Mouse (Mus musculus) embryo, embryonic 11 days (tissue): ENCODE measurements around the gene Isg20l2.

ENCODE experiments used
- DNase-seq: peaks from one replicate; pipeline ENCODE4 v3.0.0-alpha.2; 2015

Gene Isg20l2

DNA sequence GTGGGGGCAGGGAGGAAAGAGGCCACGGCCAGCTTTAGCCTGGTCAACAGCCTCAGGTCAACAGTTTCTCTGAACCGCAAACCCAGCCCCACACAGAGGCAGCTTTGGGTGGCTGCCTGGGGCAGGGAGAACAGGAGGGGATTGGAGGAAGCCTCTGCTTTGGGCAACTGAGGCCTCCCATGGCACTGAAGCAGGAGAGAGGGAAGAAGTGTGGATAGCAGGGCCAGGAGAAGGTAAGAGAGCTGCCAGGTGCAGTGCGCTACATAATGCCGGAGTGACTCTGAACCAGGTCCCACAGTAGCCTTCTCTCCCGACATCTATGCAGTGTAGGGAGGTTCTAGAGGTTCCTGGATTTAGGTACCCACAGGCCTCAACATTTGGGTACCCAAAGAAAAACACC lies 50.6 kb downstream of the Isg20l2 start:
- no peak for DNase-seq

DNA sequence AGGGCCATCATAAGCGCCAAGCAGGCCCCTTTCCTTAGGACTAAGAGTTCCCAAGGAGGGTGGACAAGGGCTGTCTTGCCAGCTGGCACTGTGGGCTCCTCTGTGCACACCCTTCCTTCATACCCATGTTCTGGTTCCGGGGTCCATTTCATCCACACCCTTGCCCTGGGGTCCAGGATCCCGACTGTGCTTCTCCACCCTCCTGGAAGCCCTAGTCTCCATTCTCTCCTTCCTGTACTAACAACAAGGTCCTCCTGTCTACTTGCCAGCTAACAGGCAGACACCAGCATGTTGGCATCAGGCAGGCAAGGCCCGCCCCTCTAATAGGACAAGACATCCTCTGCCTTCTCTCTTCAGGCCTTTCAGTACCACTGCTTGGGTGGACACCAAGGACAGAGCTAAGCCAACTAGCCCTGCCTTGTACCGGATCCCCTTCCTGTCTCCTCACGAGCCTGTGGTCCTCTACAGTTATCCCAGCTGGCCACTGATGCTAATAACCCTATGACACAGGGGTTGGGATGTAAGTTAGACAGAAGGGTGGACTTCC lies 51.2 kb downstream of the Isg20l2 start:
- no peak for DNase-seq

DNA sequence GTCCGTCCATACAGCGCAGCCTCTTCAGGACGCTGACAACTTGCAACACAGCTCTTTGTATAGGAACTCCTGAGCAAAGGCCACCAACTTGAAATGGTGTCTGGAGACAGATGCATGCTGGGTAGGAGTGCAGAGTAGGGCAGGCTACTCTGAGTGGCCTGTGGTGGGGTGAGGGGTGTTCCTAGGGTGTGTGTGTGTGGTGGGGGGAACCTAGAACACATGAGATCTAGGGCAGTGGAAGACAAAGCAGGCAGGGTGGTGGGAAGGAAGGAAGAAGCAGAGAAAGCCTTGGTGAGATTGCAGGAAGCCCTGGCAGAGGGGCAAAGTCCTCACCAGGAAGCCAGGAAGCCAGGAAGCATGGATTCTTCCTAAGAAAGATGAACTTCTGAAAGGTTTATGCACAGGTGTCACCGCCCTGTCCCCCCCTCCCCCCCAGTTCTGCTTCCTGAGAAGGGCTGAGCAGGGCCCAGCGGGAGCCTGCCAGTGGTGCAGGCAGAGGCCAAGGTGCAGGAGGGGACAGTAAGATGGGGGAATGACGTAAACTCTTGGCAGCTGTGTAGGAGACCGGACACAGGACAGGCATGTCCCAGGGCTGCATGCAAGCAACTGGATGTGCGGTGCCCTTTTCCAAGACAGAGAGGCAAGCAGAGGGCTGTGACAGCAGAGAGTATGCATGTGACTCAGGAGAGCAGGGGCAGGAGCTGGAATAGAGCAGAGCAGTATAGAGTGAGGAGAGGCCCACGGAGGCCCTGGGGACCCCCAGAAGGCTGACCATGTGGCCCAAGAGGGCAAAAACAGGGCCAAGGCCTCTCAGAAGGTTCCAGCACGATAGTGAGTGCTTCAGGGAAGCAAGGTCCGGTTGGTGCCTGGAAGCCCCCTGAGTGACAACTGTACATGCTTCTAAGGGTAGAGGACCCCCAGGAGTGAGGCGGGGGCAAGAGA lies 52.1 kb downstream of the Isg20l2 start:
- DNase-seq, result peak; percentile 39

DNA sequence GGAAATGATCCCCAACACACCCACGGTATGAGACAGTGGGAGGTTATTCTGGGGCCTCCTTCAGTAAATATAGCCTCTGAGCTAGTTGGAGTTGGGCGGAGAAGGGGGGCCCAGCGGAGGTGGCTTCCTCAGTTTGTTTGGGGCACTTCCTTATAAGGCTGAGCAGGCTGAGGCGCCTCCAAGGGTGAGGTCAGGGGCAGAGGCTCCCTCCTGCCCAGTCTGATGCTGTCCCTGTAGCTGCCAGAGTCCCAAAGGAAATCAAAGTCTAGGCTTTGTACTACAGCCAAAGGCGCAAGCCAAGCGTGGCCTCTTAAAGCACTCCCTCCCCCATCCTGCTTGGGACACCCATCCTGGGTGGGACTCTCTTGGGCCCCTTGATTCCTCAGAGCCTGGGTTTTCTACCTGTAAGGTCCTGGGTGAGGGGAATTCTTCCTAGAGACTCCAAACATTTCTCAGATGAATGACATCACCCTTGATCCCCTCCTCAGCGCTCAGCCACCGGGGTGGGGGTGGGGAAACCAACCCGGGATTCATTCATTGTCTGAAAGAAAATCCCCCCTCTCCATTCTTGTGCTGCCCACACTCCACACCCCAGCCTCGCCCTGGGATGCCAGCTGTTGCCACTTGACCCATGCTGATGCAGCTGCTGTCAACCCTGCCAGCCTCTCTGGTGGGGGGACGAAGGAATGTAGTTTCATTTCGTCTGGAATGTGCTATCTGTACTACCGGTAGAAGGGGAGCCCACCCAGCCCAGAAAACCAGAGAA lies 52.9 kb downstream of the Isg20l2 start:
- peak; percentile 72 for DNase-seq

DNA sequence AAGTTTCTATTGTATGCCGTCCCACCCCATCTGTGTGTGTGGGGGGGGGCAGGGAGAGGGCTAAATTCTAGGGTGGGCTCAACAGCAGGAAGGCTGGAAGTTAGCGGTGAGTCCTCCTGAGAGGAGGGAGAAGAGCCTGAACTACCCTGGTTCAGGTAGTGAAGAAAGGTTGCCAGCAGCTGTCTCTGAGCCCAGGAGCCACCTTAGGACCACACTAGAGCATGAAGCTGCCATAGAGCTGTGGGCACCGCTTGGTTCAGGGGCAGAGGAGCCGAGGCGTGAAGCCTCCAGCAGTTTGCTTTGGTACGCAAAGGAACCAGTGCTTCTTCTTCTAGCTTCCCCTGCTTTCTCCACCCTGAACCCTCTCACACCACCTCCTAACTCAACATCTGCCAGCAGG lies 53.5 kb downstream of the Isg20l2 start:
- DNase-seq, result no peak

DNA sequence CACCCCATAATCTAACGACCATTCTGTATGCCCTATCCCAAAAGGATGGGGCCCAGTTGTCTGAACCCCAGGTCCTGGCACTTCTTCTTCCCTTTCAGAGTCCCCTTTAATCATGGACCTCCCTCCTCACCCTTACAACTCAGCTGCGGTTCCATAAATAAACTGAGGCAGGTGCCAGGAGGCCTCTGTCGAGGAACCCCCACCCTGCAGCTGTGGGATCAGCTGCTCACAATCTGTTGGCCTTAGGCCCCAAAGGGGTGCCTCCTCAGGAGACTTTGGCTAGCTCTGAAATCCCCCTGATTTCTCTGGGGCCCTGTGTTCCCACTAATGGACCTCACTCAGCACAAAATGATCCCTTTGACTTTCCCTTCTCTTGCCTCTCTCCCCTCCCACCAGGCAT lies 54.0 kb downstream of the Isg20l2 start:
- DNase-seq, result no peak

DNA sequence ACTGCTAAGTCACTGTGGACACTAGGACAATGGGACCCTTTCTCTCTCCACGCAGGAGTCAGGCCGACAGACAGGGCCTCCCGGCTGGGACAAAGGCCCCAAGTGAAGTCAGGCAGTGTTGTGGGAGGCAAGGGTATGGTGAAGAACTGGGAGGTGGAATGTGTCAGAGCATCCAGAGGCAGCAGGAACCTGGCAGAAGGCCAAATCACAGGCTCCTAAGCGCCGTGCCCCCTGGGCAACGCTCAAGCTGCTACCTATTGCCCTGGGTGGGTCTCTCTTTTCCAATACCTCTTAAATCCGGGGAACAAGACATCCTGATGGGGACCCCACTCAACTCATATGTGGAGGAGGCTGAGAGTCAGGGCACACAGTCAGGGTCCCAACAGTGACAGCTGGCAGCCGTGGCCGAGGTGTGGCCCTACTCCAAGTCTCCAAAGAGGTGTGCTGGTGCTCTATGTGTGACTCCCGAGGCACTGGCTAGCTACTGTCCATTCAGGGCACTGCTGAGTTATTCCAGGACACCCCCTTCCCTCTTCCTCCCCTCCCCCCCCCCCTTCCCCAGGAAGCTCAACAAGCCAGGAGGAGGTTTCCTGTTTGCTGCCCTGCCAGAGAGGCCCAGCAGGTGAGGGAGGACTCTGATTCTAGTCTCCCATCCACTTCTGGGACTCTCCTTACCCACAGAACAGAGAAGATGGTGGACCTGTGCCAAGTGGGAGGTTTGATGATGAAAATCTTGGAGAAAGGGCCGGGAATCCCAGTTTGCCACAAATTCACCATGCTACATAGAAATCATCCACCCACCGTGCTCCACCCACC lies 55.6 kb downstream of the Isg20l2 start:
- peak; percentile 54 for DNase-seq

DNA sequence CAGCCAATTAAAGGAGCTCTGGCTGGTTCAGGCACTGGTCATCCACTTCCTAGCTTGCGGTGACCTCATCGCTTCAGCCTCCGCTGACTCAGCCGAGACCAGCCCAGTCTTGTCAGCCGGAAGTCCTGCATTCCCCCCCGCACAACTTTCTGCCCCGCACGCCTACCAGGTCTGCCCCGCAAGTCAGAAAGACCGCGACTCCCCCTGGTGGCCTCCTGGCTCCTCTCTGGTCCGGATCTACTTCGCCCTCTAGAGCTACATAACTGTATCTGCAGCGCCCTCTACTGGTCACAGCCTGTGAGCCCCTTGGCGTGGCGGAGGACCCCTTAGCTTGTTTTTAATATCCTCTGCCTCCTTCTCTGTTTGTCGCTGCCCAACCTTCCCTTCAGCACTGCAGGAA lies 56.8 kb downstream of the Isg20l2 start:
- DNase-seq, result peak; percentile 99

DNA sequence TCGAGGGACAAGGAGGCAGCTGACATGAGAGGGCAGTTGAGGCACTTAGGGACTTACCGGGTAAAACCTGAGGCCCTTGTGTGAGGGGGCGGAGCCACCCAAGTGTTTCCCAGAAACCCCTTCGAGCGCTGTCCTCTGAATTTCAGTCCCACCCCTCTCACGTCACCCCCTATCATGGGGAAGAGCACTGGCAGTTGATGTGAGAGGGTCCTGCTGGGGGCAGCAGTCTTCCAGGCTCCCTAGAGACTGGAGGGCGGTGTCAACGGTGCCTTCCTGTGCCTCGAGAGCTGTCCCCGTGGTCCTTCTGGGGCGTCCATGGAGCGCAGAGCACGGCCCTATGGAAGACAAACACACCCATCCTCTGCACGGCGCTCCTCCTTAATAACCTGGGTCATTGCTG lies 57.5 kb downstream of the Isg20l2 start:
- peak; percentile 89 for DNase-seq

DNA sequence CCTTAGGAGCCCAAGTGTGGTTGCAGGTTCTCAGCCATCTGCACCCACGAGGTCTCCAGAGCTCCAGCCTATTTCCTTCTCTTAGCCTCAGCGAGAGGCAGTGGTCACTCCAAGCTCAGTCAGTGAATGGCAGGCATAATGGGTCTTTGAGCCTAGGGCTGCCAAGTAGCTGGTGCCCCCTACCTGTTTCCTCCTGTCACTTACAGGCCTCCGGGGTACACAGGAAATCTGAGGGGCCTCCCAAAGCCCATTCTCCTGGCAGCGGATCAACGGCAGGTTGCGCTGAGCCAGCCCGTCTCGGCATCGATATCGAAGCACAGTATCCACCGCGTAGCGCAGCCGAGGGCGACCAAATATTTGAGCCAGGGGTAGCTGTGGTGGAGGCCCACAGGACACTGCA lies 58.0 kb downstream of the Isg20l2 start:
- DNase-seq, result no peak

DNA sequence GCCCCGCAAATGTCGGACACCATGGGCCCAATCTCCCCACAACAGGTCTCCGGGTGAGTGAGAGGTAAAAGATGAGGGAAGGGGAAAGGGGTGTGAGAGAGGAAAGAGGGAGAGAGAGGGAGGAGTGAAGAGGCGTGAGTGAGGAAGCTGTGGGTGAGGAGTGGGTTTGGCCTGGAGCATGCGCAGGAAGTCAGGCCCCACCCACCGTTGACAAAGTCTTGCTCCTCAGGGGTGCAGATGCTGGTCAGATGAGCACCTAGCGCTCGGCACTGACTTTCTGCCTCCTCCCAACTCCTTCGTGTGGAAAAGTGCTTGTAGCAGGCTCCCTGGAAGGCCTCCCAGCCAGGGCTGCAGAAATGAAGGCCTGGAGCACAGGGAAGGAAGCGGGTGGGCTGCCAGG lies 59.8 kb downstream of the Isg20l2 start:
- DNase-seq, result no peak
